Mouse (Mus musculus): ENCODE data around the gene Dqx1. TPM values are rescaled to one million over a fixed set of nuclear protein-coding genes. Genes with fewer than 3 reads are reported as not detected.

Dqx1 gene
- polyA plus RNA-seq, 1 experiment from 2014 or later: 0.68 TPM

- no peak for ATAC-seq (ENCODE audit: insufficient number of reproducible peaks, insufficient read depth, low FRiP score, low TSS enrichment, low read depth)
- no peak overlapping the region for H3K27ac ChIP-seq
- H3K36me3 ChIP-seq: no peaks in the 10 kb centered on the region
- WGBS: 38% methylated on average over 6 of the region's 6 CpGs
- peaks cover 3% of the 10 kb centered on the region for H3K4me1 ChIP-seq (replicated peaks)
- no peak overlapping the region for H3K4me2 ChIP-seq
- H3K9ac ChIP-seq (replicated peaks): no peak overlapping the region
- H3K27me3 ChIP-seq: peaks cover 31% of the 10 kb centered on the region
- H3K9me3 ChIP-seq: peaks cover 5% of the 10 kb centered on the region; the same call in 1 of the 2 replicates
- H3K4me3 ChIP-seq (replicated peaks): no peak overlapping the region
These were observed 34.9 kb downstream of the Dqx1 start for GRCm38 (mm10) chr6:83092416-83093127.

- ATAC-seq (ENCODE audit: insufficient number of reproducible peaks, insufficient read depth, low FRiP score, low TSS enrichment, low read depth): no peak
- Histone ChIP-seq H3K9me3 (peaks cover 5% of the 10 kb centered on the region; the same call in 1 of the 2 replicates), H3K4me1 (replicated peaks) (0 out of 2 replicates have a peak, but pooled peaks cover 4% of the 10 kb centered on the region), H3K36me3 (no peaks in the 10 kb centered on the region), H3K4me2 (no peak overlapping the region), H3K4me3 (replicated peaks) (no peak overlapping the region), H3K9ac (replicated peaks) (no peak overlapping the region), H3K27me3 (0 out of 2 replicates have a peak, but pooled peaks cover 4% of the 10 kb centered on the region), H3K27ac (no peak overlapping the region)
- 45% methylated on average over 6 of the region's 6 CpGs for WGBS
These were observed 38.3 kb downstream of the Dqx1 start for GRCm38 (mm10) chr6:83095968-83096367.

GRCm38 (mm10) chr6:83098411-83098810 is 40.8 kb downstream of the Dqx1 start:
- ATAC-seq (ENCODE audit: insufficient number of reproducible peaks, insufficient read depth, low FRiP score, low TSS enrichment, low read depth): no peak
- 47% methylated on average over 2 of the region's 2 CpGs for WGBS

DNA sequence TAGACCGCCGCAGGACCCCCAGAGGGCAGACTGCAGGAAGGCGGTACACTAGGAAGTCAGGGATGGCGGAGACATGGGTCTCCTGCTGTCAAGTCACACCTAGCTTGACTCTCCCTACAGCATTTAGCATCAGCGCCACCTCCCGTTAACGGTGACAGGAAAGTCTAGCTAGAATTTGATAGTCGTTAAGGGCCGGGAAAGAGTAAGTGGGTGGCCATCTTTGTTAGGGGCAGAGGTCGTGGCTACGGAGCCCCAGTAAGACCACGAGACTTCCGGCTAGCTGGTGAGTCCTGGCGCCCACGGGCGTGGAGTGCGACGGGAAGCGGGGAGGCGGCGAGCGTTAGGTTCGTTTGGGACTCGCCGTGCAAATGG is 43.7 kb downstream of the Dqx1 start, which contains the start of the genes Ccdc142 and Gm42688:
TSS of gene Ccdc142 (plus strand) at position 286 of the 372 bp plus-strand sequence.
TSS of gene Gm42688 (plus strand) at position 302 of the 372 bp plus-strand sequence.
- Histone ChIP-seq H3K4me2 (peak within 1 kb of the TSS; percentile 99), H3K9me3 (no peaks in the 10 kb centered on the region), H3K27ac (peak within 1 kb of the TSS; percentile 80), H3K9ac (replicated peaks) (peak within 1 kb of the TSS; percentile 79), H3K4me3 (replicated peaks) (peak within 1 kb of the TSS; percentile 78), H3K4me1 (replicated peaks) (peaks cover 23% of the 10 kb centered on the region), H3K27me3 (peaks cover 3% of the 10 kb centered on the region; the same call in 1 of the 2 replicates), H3K36me3 (peaks cover 9% of the 10 kb centered on the region; the same call in 1 of the 2 replicates)
- WGBS: under 1% methylated on average over 25 of the region's 25 CpGs
- peak; percentile 84 for ATAC-seq (ENCODE audit: insufficient number of reproducible peaks, insufficient read depth, low FRiP score, low TSS enrichment, low read depth)

More at GRCm38 (mm10) chr6:83098411-83098810, 40.8 kb downstream of the Dqx1 start:
- H3K27me3 ChIP-seq: peaks cover 5% of the 10 kb centered on the region; the same call in 1 of the 2 replicates
- no peak overlapping the region for H3K4me3 ChIP-seq (replicated peaks)
- H3K4me2 ChIP-seq: no peak overlapping the region
- H3K27ac ChIP-seq: no peak overlapping the region
- peaks cover 5% of the 10 kb centered on the region; the same call in 1 of the 2 replicates for H3K9me3 ChIP-seq
- no peak overlapping the region for H3K9ac ChIP-seq (replicated peaks)
- H3K36me3 ChIP-seq: no peaks in the 10 kb centered on the region
- H3K4me1 ChIP-seq (replicated peaks): peaks cover 21% of the 10 kb centered on the region

- H3K9ac ChIP-seq (replicated peaks): peak overlapping the region; percentile 79
- peaks cover 3% of the 10 kb centered on the region; the same call in 1 of the 2 replicates for H3K27me3 ChIP-seq
- H3K4me1 ChIP-seq (replicated peaks): peaks cover 23% of the 10 kb centered on the region
- no peaks in the 10 kb centered on the region for H3K9me3 ChIP-seq
- peak overlapping the region; percentile 80 for H3K27ac ChIP-seq
- H3K36me3 ChIP-seq: peaks cover 9% of the 10 kb centered on the region; the same call in 1 of the 2 replicates
- ATAC-seq (ENCODE audit: insufficient number of reproducible peaks, insufficient read depth, low FRiP score, low TSS enrichment, low read depth): peak; percentile 62
- H3K4me3 ChIP-seq (replicated peaks): peak overlapping the region; percentile 78
- H3K4me2 ChIP-seq: peak overlapping the region; percentile 99
- WGBS: under 1% methylated on average over 74 of the region's 74 CpGs
These were observed 44.3 kb downstream of the Dqx1 start for GRCm38 (mm10) chr6:83101688-83102556.

GRCm38 (mm10) chr6:83103130-83103650 is 45.5 kb downstream of the Dqx1 start:
- 39% methylated on average over 11 of the region's 11 CpGs for WGBS
- Histone ChIP-seq H3K4me3 (replicated peaks) (peak overlapping the region; percentile 78), H3K36me3 (peaks cover 9% of the 10 kb centered on the region; the same call in 1 of the 2 replicates), H3K4me2 (peak overlapping the region; percentile 99), H3K27me3 (peaks cover 3% of the 10 kb centered on the region; the same call in 1 of the 2 replicates), H3K4me1 (replicated peaks) (peaks cover 33% of the 10 kb centered on the region), H3K9me3 (no peaks in the 10 kb centered on the region), H3K27ac (no peak overlapping the region), H3K9ac (replicated peaks) (peak overlapping the region; percentile 79; the same call in 1 of the 2 replicates)
- peak; percentile 26; the same call in 1 of the 2 replicates for ATAC-seq (ENCODE audit: insufficient number of reproducible peaks, insufficient read depth, low FRiP score, low TSS enrichment, low read depth)

GRCm38 (mm10) chr6:83104158-83104557 is 46.5 kb downstream of the Dqx1 start:
- Histone ChIP-seq H3K4me2 (no peak overlapping the region), H3K27ac (no peak overlapping the region), H3K36me3 (peaks cover 9% of the 10 kb centered on the region; the same call in 1 of the 2 replicates), H3K4me3 (replicated peaks) (no peak overlapping the region), H3K4me1 (replicated peaks) (peaks cover 37% of the 10 kb centered on the region), H3K9ac (replicated peaks) (no peak overlapping the region), H3K27me3 (peaks cover 3% of the 10 kb centered on the region; the same call in 1 of the 2 replicates), H3K9me3 (no peaks in the 10 kb centered on the region)
- WGBS: 83% methylated on average over 4 of the region's 4 CpGs
- no peak for ATAC-seq (ENCODE audit: insufficient number of reproducible peaks, insufficient read depth, low FRiP score, low TSS enrichment, low read depth)

DNA sequence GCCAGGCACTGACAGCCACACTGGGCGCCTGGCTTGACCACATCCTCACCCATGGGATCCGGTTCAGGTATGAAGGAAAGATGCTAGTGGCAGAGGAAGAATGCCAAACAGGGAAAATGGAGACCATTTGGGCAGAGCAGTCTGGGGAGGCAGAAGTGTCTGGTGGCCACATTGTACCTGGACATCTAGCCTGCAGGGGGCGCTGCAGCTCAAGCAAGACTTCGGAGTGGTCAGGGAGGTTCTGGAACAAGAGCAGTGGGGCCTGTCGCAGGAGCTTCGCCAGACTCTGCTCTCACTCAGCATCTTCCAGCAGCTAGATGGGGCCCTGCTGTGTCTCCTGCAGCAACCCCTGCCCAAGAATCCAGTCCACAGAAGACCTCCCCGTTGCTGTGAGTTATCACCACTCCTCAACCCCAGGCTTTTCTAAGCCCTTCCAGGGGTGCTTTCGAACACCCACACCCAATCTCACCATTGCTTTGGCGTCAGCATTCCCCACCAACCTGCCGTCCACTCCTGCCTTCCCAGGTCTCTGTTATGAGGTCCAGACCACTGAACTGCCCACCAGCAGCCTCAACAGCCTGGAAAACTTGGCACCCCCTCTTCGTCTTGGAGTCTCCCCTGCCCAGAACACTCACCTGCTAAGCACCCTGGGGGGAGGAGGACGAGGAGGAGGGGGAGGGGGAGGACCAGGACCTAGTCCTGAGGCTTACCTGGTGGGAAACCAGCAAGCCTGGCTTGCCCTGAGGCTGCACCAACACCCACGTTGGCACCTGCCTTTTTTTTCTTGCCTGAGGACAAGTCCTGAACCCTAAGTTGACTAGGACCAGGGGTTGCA is 50.1 kb downstream of the Dqx1 start:
- Histone ChIP-seq H3K9ac (replicated peaks) (no peak overlapping the region), H3K4me2 (peak overlapping the region; percentile 80), H3K9me3 (no peaks in the 10 kb centered on the region), H3K27ac (0 out of 2 replicates have a peak overlapping the region, but pooled peaks have one; percentile 81), H3K4me3 (replicated peaks) (peak overlapping the region; percentile 90), H3K36me3 (peaks cover 17% of the 10 kb centered on the region; the same call in 1 of the 2 replicates), H3K27me3 (peaks cover 3% of the 10 kb centered on the region; the same call in 1 of the 2 replicates), H3K4me1 (replicated peaks) (peaks cover 30% of the 10 kb centered on the region)
- WGBS: 36% methylated on average over 13 of the region's 13 CpGs
- ATAC-seq (ENCODE audit: insufficient number of reproducible peaks, insufficient read depth, low FRiP score, low TSS enrichment, low read depth): 0 out of 2 replicates have a peak, but pooled peaks have one; percentile 13

DNA sequence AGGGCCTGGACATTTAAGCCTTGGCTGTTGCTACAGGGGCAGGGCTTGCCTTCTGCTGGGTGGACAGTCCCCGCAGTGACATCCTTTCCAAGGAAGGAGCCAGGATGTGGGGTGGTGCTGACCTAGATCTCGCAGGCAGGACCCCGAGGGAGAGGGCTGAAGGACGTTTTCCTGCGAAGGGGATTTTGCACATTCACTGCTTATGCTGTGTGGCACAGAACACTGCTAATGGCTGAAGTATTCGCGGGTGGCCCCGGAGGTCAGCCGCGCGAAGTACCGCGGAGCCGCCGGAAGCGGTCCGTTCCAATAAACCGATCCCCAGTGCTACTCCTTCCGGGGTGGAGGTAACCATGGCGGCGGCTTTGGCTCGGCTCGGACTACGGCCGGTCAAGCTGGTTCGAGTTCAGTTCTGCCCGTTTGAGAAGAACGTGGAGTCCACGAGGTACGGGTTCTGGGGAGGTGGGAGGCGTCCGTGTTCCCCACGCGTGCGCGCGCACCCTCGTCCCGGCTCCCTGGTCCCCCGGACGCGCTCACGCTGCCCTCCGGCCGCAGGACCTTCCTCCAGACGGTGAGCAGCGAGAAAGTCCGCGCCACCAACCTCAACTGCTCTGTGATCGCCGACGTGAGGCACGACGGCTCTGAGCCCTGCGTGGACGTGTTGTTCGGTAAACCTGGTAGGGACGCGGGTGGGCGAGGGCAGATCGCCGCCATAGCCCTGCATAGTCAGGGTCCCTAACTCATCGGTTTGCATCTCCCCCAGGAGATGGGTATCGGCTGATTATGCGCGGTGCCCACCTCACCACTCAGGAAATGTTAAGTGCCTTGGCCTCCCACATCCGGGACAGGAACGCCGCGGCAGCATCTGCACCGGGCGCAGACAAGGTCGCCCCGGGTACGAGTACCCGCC is 51.4 kb downstream of the Dqx1 start, which contains the start of gene Mrpl53:
TSS of gene Mrpl53 (plus strand) at position 279 of the 907 bp plus-strand sequence.
- under 1% methylated on average over 76 of the region's 76 CpGs for WGBS
- ATAC-seq (ENCODE audit: insufficient number of reproducible peaks, insufficient read depth, low FRiP score, low TSS enrichment, low read depth): peak; percentile 61
- Histone ChIP-seq H3K27me3 (no peaks in the 10 kb centered on the region), H3K4me3 (replicated peaks) (peak within 1 kb of the TSS; percentile 90), H3K9ac (replicated peaks) (peak within 1 kb of the TSS; percentile 92), H3K9me3 (no peaks in the 10 kb centered on the region), H3K27ac (peak within 1 kb of the TSS; percentile 81), H3K36me3 (peaks cover 17% of the 10 kb centered on the region; the same call in 1 of the 2 replicates), H3K4me2 (peak within 1 kb of the TSS; percentile 80), H3K4me1 (replicated peaks) (peaks cover 22% of the 10 kb centered on the region)
